Mouse (Mus musculus) CD4-positive, CD25-positive, alpha-beta regulatory T cell, adult 4 months (primary cell): ENCODE data around the gene Ccdc17. TPM values are rescaled to one million over a fixed set of nuclear protein-coding genes. Genes with fewer than 3 reads are reported as not detected.

Experiments
- ATAC-seq: one replicate; pipeline ENCODE4 v1.8.0; 2017
- polyA plus RNA-seq, 2 experiments: library from polyadenylated mRNA; unstranded; fragments of 100-300 nt; shearing (Covaris generic); gene quantifications; one replicate each; pipeline ENCODE4 v1.2.1; 2017

Ccdc17 gene
- 10 to 100 TPM; 11.2 to 18.8 TPM for polyA plus RNA-seq

- ATAC-seq: no peak
These were observed at the start of gene Ccdc17 for GRCm38 (mm10) chr4:116596379-116596778. Ccdc17 (plus strand) TSS chr4:116596654.

GRCm38 (mm10) chr4:116550432-116550831, 46.0 kb upstream of the Ccdc17 start:
- no peak for ATAC-seq

- no peak for ATAC-seq
These were observed 43.4 kb upstream of the Ccdc17 start for GRCm38 (mm10) chr4:116553035-116553434.

- ATAC-seq: no peak
These were observed 40.8 kb upstream of the Ccdc17 start, which contains the start of gene Tmem69 for GRCm38 (mm10) chr4:116555413-116556300. Tmem69 (minus strand) TSS chr4:116555936.

GRCm38 (mm10) chr4:116556561-116557305, 39.7 kb upstream of the Ccdc17 start:
- peak; percentile 81 for ATAC-seq

GRCm38 (mm10) chr4:116557306-116558121, 38.9 kb upstream of the Ccdc17 start, which contains the start of gene Gpbp1l1:
Gpbp1l1 (plus strand) TSS chr4:116557658.
- peak; percentile 81 for ATAC-seq

- ATAC-seq: no peak
These were observed 38.1 kb upstream of the Ccdc17 start for GRCm38 (mm10) chr4:116558151-116558882.

GRCm38 (mm10) chr4:116595793-116596192, 661 bp upstream of the Ccdc17 start:
- ATAC-seq: no peak

- peak; percentile 89 for ATAC-seq
These were observed 776 bp downstream of the Ccdc17 start for GRCm38 (mm10) chr4:116596978-116597881.

- ATAC-seq: no peak
These were observed 16.2 kb downstream of the Ccdc17 start for GRCm38 (mm10) chr4:116612621-116613020.

- no peak for ATAC-seq
These were observed 18.8 kb downstream of the Ccdc17 start for GRCm38 (mm10) chr4:116615237-116615636.

- no peak for ATAC-seq
These were observed 28.4 kb downstream of the Ccdc17 start for GRCm38 (mm10) chr4:116624831-116625230.

GRCm38 (mm10) chr4:116626658-116627358, 30.4 kb downstream of the Ccdc17 start:
- peak; percentile 61 for ATAC-seq

GRCm38 (mm10) chr4:116627359-116627716, 30.9 kb downstream of the Ccdc17 start:
- peak; percentile 78 for ATAC-seq

GRCm38 (mm10) chr4:116627722-116628662, 31.5 kb downstream of the Ccdc17 start, which contains the start of gene Nasp:
Nasp (minus strand) TSS chr4:116627941.
- ATAC-seq: peak; percentile 82

GRCm38 (mm10) chr4:116635197-116635596, 38.7 kb downstream of the Ccdc17 start:
- no peak for ATAC-seq

GRCm38 (mm10) chr4:116638821-116639220, 42.4 kb downstream of the Ccdc17 start:
- no peak for ATAC-seq

- ATAC-seq: no peak
These were observed 45.6 kb downstream of the Ccdc17 start for GRCm38 (mm10) chr4:116642071-116642470.

- ATAC-seq: peak; percentile 56
These were observed 47.9 kb downstream of the Ccdc17 start for GRCm38 (mm10) chr4:116644326-116644725.
